Mouse (Mus musculus) liver, embryonic 14.5 days (tissue): ENCODE measurements around the gene Nrip1.

Experiments used
- CTCF ChIP-seq: IDR thresholded peaks from 2 replicates; pipeline ENCODE4 v1.5.1; 2016; ENCODE audit warnings: antibody characterized with exemption, low read depth, control low read depth
- EP300 ChIP-seq: IDR thresholded peaks from 2 replicates; pipeline ENCODE4 v1.6.1; 2016; ENCODE audit warnings: antibody characterized with exemption, low read depth

GRCm38 (mm10) chr16:76265874-76266273 lies 107.8 kb downstream of the Nrip1 start:
- TF ChIP-seq EP300 (no peak), CTCF (no peak)
